ENCODE assay signal across 16 mouse cellular contexts in the genomic region with DNA sequence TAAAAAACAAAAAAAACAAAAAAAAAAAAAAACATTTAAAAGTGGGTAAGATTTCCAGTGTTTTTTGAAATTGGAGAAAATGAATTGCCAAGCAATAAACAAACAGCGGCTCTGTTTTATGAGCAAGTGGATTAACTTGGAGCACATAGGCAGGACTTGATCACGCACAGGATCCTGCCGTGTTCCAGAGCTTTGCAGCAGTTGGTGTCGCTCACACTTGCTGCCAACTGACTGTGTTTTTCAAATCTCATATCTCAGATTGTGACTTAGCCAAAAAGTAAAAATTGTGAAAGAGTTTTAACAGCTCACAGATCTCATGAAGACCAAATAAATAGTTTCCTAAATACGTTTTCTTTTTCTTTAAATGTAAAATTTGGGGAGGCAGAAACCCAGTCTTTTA.
"Had no signal": no experiment of that assay in that cellular context is flagged by ENCODE, and none has a peak within 500 bp of the region (broad histone marks: within the 10 kb centered on the region; RNA-seq: fewer than 3 reads in every experiment).

No protein-coding gene starts in this region.

- H3K4me2 ChIP-seq: limb, embryonic 13.5 days; neural tube, embryonic 15.5 days had no signal

- H3K4me3 ChIP-seq: limb, embryonic 13.5 days; midbrain, embryonic 10.5 days; myocyte; neural tube, embryonic 15.5 days had no signal

- H3K9ac ChIP-seq: limb, embryonic 13.5 days; liver, embryonic 14.5 days; neural tube, embryonic 15.5 days had no signal

- H3K27ac ChIP-seq: limb, embryonic 13.5 days; liver, embryonic 14.5 days; midbrain, embryonic 10.5 days; neural tube, embryonic 15.5 days had no signal

- H3K9me3 ChIP-seq: limb, embryonic 13.5 days; midbrain, embryonic 10.5 days; neural tube, embryonic 15.5 days had no signal

- DNase-seq: kidney, adult 2 months; kidney, postnatal 25 days; lung, adult 18-20 months; lung, postnatal 36 days; midbrain, embryonic 14.5 days; right cerebral cortex, adult 18-20 months; right cerebral cortex, postnatal 4 days; spleen, adult 18-20 months; thymus, adult 2 months; thymus, postnatal 25 days had no signal

- H3K27me3 ChIP-seq: limb, embryonic 13.5 days; neural tube, embryonic 15.5 days had no signal

- H3K4me1 ChIP-seq: limb, embryonic 13.5 days; midbrain, embryonic 10.5 days; neural tube, embryonic 15.5 days had no signal

- H3K36me3 ChIP-seq: limb, embryonic 13.5 days; midbrain, embryonic 10.5 days; neural tube, embryonic 15.5 days had no signal

- ATAC-seq: intestine, embryonic 16.5 days had no signal
